Mouse (Mus musculus) frontal cortex, adult 2 months (tissue): ENCODE results near the gene Dnm3. TPM values are rescaled to one million over a fixed set of nuclear protein-coding genes. Genes with fewer than 3 reads are reported as not detected.

Experiments used
- DNase-seq, 2 experiments: peaks; one replicate each; pipeline ENCODE4 v3.0.0; 2022; ENCODE audit warnings: low spot score in 1 of 2; ENCODE audit errors: extremely low spot score in 1 of 2
- polyA plus RNA-seq: library from polyadenylated mRNA; depleted of rRNA; stranded (reverse); fragments of >200 nt; gene quantifications from 2 replicates; pipeline ENCODE4 v1.2.3, GENCODE M21; 2012

Gene Dnm3
- polyA plus RNA-seq, 1 experiment, result 45.3 TPM

GRCm38 (mm10) chr1:162256912-162257607 is 220.8 kb downstream of the Dnm3 start:
- DNase-seq, result no peak

GRCm38 (mm10) chr1:162254944-162255343 is 222.9 kb downstream of the Dnm3 start:
- DNase-seq, result no peak

- DNase-seq, result no peak
Observed at GRCm38 (mm10) chr1:162253971-162254641, 223.7 kb downstream of the Dnm3 start.

GRCm38 (mm10) chr1:162252869-162253268 is 225.0 kb downstream of the Dnm3 start:
- DNase-seq, result no peak

- no peak for DNase-seq
Observed at GRCm38 (mm10) chr1:162247216-162247615, 230.6 kb downstream of the Dnm3 start.

- no peak for DNase-seq
Observed at GRCm38 (mm10) chr1:162243651-162243990, 234.2 kb downstream of the Dnm3 start.

- DNase-seq, result no peak
Observed at GRCm38 (mm10) chr1:162242980-162243650, 234.7 kb downstream of the Dnm3 start.

- no peak for DNase-seq
Observed at GRCm38 (mm10) chr1:162240720-162241119, 237.1 kb downstream of the Dnm3 start.

- DNase-seq, result no peak
Observed at GRCm38 (mm10) chr1:162238646-162239045, 239.2 kb downstream of the Dnm3 start.

GRCm38 (mm10) chr1:162236624-162237159 is 241.1 kb downstream of the Dnm3 start:
- no peak for DNase-seq

- DNase-seq, result no peak
Observed at GRCm38 (mm10) chr1:162225621-162226147, 252.2 kb downstream of the Dnm3 start.

- DNase-seq, result no peak
Observed at GRCm38 (mm10) chr1:162224817-162225605, 252.8 kb downstream of the Dnm3 start.

GRCm38 (mm10) chr1:162224061-162224460 is 253.8 kb downstream of the Dnm3 start:
- no peak for DNase-seq

GRCm38 (mm10) chr1:162223258-162223940 is 254.4 kb downstream of the Dnm3 start:
- DNase-seq, result no peak

GRCm38 (mm10) chr1:162222353-162222752 is 255.5 kb downstream of the Dnm3 start:
- DNase-seq, result no peak

- DNase-seq, result no peak
Observed at GRCm38 (mm10) chr1:162221801-162222301, 256.0 kb downstream of the Dnm3 start.

GRCm38 (mm10) chr1:162220891-162221290 is 256.9 kb downstream of the Dnm3 start:
- no peak for DNase-seq

GRCm38 (mm10) chr1:162219781-162220180 is 258.1 kb downstream of the Dnm3 start:
- DNase-seq, result no peak

GRCm38 (mm10) chr1:162218530-162219180 is 259.2 kb downstream of the Dnm3 start:
- no peak for DNase-seq
